Mouse (Mus musculus): ENCODE measurements at regions not wholly inside any gene's neighbourhood (a gene's known extent, or its start where the extent isn't known, plus 50 kb on each side); places are given as distances from the start of the nearest gene placed in this dataset.

DNA sequence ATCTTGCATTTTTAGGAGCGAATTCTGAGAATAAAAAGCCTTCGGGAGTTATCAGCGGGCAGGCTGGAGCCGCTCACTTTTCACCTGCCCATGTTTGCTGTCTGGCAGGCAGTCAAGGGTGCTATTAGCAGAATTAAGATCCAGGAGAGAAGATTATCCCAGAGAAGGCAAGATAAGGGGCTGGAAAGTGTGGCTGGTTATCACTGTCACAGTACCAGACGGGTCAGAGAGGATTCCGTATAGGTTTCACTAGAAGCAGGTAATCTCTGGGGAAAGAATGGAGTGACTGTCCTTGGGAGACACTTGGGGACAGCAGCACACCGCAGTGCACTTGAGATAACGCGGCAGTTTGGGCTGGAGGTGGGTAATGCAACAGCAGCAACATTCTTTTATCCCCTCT is 147.8 kb upstream of the Cdkn3 start:
- TF ChIP-seq CTCF (IDR thresholded peaks at IDR 0.05; ENCODE audit: low read depth), result no peak
- no peak for TF ChIP-seq EP300 (IDR thresholded peaks at IDR 0.05; ENCODE audit: low read depth)

Data from liver, embryonic 14.5 days (tissue).